Mouse (Mus musculus): ENCODE results near the gene Tex30.
"Not testable (repeated sequence)": the region's sequence is repeated elsewhere in the genome, so short reads cannot be mapped to it uniquely, and the experiment has no call there.

The Tex30 gene

DNA sequence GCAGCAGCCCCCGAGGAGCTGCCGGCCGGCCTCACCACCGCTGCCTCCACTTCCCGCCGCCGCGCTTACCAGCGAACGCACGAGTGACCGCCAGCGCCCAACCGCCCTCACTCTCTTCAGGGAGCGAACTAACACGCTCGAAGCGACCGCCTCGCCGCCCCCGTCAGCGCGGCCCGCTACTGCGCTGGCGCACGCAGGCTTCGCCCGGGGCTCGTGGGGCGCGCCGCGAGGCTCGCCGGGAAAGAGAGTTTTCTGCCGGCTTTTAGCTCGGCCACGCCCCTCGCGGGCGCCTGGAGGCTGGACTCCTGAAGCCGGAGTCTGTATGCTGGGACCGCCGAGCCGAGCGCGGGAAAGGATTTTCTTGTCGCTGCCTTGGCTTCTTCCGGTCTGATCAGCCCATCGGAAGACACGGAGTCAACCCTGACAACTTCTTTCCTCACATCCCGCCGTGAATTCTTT is at the start of gene Tex30:
Gene Tex30 (minus strand): TSS at position 183 of the 459 bp plus-strand sequence.
- peak; percentile 96 for DNase-seq (ENCODE audit: low read depth)

DNA sequence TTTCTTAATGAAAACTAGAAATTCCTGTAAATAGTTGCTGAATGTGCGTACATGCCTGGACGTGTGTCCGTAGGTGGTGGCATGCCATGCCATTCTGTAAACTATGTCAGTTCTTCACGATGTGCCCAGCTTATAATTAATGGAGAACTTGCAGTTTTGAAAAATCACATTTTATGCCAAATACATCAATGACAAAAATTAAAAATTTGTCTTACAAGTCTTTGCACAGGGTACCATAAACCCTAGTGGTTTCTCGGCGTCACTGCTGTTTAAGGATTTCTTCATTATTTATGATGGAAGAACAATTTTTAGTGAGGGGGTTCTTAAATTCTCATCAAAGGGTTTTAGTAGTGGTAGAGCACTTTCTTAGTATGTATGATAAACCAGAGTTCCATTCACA is 46.5 kb upstream of the Tex30 start:
- DNase-seq (ENCODE audit: low read depth): peak; percentile 49

DNA sequence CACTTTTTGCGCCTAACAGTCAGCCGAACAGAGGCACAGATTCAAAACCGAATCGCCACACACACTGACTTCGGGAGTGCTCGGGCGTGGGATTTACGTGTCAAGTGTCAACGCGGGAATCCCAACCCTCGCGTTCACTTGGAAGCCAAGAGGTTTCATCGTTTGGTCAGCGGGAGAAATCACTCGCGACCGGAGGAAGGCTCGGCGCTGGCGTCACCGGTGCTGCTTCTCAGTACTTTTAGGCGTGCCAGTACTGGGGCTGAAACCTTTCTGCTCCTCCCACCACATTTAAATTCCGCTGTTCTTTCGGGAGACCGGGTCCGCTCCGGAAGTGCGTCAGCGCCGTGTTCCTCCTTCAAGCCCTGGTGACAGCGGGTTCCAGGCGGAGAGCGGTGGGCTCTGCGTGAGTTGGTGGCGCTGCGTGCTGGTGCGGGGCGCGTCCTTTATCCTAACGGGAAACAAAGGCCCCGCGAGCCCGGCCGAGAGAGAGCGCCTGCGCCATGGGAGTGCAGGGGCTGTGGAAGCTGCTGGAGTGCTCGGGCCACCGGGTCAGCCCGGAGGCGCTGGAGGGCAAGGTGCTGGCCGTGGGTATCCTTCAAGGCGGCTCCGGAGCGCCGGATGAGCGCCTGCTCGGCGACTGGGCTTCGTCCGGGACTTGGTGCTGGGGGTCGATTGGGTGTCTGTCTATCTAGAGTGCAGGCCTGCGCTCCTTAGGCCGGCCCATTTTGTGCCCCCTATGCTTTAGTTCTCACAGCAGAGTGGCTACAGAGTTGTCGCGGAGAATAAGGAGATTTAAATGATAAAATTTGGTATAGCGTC is 45.5 kb upstream of the Tex30 start, which contains the start of gene Ercc5:
Gene Ercc5 (plus strand): TSS at position 182 of the 819 bp plus-strand sequence.
- DNase-seq (ENCODE audit: low read depth): peak; percentile 94

DNA sequence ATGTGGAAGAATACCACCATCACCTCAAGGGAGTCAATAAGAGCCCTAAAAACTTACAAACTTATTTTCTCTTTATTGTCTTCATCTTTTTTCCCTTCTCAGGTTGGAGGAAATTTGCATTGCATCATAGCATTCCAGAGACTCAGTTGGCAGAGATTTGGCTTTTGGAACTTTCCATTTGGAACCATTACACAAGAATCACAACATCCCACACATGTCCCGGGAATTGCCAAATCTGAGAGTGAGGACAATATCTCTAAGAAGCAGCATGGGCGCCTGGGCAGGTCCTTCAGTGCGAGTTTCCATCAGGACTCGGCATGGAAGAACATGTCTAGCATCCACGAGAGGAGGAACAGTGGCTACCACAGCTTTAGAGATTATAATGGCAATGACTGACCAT is 40.5 kb upstream of the Tex30 start:
- DNase-seq (ENCODE audit: low read depth): no peak

DNA sequence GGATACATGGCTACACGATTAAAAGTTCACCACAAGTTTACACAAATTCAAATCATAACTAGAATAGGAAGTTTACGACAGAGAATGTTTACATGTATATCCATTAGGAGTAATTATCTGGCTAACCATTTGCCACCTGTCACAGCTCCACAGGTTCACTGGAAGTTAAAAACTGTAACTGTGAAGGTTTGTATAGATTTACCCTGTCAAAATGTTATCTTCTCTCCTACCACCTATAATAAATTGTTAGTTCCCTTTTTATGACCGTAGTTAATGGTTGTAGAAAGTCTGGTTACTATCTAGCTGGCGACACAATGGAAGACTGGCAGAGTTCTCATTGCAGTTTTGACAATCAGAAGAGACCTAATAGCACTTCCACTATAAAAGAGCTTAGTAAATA is 38.0 kb upstream of the Tex30 start:
- DNase-seq (ENCODE audit: low read depth): no peak

DNA sequence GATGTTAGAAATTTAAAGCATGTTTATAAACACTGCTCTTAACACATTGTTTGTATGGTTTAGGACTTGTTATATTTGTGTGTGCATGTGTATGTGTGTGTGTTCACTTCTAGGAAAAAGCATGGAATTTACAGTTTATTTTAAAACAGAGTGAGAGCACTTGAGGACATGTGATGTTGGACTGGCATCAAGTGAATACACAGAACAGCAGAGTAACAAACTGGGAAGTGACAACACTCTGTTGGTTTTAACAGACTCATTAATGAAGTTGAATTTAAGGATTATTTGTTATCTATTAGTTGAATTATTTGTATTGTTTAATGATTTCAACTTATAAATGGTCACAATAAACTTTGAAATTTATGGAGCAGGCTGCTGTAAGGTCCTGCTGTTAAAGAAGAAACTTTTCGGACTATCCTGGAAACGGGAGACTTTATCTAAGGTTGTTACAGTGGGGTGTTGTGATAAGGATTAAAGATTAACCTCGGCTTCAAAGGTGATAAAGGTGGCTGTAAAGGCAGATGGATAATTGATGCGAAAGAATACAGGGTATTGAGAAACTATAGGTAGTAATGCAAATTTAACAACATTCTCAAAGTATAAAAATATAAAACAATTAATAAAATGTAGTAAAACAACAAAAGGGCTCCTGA is 27.8 kb upstream of the Tex30 start:
- no peak for DNase-seq (ENCODE audit: low read depth)

DNA sequence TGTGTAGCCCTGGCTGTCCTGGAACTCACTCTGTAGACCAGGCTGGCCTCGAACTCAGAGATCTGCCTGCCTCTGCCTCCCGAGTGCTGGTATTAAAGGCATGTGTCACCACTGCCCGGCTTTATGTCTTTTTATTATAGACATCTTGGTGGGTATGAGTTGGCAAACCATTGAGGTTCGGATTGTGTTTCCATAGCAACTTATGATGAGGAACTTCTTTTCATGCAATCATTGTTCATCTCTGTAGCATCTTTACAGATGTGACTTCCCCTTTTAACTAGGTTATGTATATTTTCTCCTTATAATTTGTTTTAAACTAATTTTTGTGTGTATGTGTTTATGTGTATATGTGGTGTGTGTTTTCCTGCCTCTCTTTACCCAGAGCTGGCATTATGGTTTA is 23.3 kb upstream of the Tex30 start:
- no peak for DNase-seq (ENCODE audit: low read depth)

DNA sequence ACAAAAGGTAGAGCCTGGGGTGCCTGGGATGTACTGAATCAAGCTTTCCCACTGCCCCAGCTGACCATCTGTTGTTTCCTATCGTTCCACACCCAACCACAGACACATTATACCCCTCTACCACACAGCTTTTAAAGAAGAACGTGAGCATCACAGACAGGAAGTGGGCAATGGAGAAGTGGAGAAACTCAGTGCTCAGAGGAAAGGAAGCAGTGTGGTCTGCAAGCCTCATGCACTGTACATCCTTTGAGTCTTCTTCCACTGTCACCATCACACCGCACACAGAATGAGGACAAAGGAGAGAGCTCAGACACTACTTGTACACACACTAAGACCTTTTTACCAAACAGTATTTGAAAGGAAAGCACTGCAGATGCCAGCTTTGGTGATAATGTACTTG is 20.0 kb upstream of the Tex30 start:
- peak; percentile 67 for DNase-seq (ENCODE audit: low read depth)

DNA sequence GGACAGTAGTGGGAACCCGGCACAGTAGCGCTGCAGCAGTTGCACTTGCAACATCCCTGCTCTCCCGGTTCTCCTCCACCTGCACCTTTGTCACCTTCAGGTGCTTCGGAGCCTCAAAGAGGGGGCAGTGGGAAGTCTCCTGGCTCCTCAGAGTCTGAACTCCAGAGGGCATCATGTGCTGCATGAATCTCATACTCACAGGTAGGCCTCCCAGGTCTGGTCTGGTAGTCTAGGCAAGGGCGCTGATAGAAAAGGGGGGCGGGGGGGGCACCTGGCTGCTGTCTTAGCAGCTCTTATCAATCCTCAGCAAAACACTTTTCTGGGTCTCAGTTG is 17.8 kb upstream of the Tex30 start:
- no peak for DNase-seq (ENCODE audit: low read depth)

DNA sequence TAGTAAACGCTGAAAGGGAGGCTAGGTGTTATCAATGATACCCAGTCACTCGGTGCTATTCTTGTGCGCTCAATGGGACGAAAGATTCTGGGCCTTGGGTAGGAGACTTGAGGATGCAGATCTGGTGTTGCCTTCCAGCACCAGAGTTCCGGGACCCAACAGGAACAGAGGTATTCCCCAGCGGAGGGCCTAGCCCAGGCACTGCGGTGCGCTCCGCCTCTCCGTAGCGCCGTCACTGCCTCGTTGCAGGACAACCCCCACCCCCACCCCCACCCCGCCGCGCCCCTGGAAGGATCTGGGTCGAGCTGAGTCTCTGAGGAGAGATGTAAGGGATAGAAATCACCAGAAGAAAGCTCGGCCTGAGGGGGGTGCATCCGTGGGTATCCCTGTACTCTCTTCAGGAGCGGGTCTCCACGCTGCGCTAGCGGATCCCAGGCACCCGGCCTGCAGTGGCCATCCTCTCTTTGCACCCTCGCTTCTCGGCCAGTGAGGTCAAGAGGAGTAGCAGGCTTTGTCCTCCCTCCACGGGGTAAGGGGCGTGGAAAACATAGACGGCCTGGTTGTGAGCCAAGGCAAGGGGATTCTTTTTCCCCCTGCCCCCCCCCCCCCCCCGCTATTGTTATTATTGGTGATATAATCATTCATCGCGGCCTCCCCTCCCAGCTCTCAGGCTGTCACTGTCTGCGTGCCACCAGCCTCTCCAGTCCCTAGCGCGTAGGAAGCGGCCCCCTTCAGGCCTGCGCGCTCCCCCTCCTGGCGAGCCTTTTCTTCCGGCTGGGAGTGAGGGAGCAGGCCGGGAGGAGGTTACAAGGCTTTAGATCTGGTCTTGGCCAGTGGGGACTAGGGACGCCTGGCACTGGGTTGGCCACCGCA is 17.2 kb upstream of the Tex30 start:
- peak; percentile 76 for DNase-seq (ENCODE audit: low read depth)

DNA sequence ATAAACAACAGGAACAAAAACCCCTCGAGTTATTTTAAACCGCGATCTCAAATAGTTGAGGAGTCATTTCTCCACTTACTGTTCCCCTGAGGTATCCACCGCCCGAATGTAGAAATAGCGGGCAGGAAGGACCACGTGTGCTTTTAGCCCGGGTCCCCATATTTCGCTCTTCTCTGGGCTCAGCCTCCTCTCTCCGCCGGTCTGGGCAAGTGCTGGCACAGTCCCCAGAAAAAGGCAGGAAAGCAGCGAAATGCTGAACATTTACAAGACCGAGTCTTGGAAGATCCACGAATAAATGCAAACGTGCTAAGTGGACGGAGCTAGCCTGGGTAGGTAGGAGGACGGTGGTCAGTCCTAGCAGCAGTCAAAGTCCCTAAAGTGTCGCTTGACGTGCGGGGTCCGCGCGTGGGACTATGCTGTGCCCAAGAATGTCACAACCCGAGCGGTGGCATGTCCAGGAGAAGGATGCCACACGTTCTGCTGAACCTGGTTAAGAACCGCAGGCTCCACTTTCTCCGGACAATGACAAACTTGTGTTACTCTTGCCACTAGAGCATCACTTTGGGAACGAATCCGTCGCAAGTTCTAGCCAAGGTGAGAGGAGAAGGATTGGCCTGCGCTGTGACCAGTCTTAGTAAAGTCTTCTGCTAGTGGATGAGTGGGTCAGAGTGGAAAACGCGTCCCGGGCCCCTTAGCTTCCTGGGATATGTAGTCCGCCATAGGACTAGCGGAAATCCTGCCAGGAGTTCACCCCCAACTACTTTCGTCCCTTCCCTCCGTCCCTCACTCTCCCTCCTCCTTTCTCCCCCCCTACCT is 16.2 kb upstream of the Tex30 start, which contains the start of the genes Kdelc1 and Bivm:
Gene Kdelc1 (minus strand): TSS at position 570 of the 816 bp plus-strand sequence.
Gene Bivm (plus strand): TSS at position 719 of the 816 bp plus-strand sequence.
- peak; percentile 85 for DNase-seq (ENCODE audit: low read depth)

DNA sequence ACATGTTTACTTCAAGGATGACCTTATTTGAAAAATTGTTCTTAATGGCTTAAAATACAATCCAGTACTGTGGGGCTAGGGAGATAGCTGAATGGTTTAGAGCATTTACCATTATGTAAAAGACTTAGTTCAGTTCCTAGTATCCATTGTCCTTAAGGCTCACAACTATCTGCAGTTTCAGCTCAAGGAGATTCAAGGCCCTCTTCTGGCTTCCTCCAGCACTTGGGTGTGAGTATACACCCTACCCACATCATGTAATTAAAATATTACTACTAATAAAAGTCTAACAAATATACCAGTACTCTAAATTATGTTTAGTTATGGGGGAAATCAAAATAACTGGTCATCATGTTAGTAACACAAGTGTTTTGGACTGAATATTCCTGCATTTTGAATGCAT is 15.3 kb upstream of the Tex30 start:
- no peak for DNase-seq (ENCODE audit: low read depth)

DNA sequence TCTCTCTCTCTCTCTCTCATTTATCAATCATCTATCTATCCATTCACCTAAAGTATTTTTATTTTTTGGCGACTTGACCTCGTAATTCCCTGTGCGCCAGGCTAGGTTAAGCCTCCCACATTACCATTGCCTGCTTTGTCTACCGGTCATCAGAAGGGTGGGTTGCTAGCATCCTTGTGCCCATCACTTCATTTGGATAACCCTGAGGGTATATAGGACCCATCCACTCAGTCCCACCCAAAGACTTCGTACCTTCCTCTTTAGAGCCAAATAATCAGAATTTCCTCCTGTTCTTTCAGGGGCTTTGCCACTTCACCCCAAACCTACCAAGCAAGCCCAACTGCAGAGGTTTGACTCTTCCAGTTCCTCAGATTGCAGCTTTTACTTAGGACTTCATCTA is 698 bp upstream of the Tex30 start:
- DNase-seq (ENCODE audit: low read depth): peak; percentile 39

DNA sequence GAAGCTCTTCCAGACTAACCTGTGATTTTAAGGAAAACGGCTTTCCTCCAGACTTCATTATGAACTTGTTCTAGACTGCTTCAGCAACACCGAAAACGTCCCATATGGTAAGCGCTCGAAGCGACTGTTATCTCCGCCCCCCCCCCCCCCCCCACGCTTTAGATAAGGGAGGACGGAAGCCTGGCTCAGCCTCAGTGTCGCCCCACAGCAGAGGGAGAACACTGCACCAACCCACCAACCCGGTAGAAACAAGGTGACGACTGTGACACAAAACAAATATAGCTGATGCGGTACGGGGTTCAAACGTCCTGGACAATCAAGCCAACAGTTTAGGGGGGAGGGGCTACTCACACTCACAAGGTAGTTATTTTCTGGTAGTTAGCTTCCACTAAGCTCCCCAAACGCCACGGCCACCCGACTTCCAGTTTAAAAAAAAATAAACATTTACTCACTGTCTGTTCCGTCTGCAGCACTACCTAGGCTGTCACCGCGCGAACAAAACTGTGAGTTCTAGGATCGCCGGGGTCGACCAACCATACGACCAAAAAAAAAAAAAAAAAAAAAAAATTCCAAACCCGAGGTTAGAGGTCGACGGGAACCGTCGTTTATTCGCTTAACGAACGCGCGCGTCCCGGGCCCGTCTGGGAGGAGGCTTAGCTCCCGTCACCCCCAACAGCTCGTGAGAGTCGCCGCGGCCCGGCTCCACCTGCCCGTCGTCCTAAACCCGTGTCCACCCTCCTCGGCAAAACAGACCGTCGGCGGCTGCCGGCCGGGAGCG is 604 bp downstream of the Tex30 start:
- DNase-seq (ENCODE audit: low read depth): peak; percentile 87

DNA sequence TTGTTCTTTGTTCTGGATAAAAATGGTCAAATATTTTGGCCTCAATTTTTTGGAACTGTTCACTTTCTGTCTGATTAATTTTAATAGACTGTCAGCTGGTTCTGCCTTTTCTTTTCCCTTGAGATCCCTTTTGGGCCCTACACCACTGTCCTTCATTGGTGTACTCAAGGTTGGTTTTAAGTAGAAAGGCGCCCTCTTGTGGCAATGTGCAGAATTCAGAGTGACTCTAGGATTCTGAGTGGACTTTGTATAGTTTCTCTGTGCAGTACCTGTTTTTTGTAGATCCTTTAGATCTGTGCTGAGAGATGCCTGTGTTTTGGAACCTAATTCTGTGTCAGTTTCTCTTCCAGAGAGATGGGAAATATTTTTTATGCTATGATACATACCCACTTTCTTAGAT is 37.6 kb downstream of the Tex30 start:
- peak; percentile 86 for DNase-seq (ENCODE audit: low read depth)

DNA sequence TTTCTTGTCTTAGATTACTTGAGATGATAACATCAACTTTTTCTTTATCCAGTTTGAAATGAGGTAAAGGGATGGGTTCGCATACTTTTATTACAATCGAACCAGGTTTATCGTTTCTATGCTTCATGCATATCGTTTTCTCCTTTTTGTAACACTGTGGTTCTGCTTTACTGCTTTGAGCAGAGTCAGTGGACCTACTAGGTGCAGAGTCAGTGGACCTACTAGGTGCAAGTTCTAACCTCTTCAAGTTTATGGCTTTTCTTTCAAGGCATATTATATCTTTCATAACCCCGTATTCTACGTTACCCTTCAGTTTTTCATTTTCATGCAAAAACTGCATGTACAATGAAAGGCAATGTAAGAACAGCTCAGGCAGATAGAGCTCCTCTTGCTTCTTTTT is 38.8 kb downstream of the Tex30 start:
- no peak for DNase-seq (ENCODE audit: low read depth)

DNA sequence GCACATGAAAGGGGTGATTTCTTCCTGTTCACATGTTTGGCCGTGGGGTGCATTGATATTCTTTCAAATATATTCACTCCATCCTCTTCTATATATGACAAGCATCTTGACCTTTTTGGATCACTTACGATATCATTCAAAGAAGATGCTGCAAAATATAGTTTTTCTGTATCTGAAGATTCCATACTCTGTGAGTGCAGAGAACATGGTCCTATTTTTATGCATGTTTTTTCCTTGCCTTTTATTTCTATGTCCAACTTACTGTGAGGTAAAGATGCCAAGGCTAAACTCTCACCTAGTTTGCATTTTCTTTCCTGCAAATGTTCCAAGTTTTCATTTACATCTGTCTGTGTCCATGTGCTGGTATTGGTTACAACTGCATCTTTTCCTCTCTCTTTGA is 40.4 kb downstream of the Tex30 start, which contains the start of gene Gm8251:
Gene Gm8251 (minus strand): TSS at position 101 of the 400 bp plus-strand sequence.
- no peak for DNase-seq (ENCODE audit: low read depth)

DNA sequence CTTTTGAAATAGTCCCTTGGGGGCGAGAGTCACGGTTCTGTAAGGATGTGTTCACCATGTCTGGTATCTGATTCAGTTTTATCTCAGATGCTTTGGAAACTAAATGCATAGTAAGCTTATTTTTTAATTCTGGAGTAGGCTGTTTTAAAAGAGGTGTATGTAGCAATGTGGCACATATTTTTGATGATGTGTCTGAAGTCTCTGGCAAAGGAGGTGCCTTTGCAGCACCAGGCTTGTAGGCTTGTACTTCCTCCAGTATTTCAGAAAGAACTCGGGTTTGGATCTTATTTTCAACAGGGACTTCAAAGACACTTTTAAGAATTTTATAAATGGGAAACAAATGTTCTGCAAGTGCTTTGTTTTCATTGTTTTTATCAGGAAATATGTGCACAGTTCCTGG is 44.4 kb downstream of the Tex30 start:
- DNase-seq (ENCODE audit: low read depth): no peak

DNA sequence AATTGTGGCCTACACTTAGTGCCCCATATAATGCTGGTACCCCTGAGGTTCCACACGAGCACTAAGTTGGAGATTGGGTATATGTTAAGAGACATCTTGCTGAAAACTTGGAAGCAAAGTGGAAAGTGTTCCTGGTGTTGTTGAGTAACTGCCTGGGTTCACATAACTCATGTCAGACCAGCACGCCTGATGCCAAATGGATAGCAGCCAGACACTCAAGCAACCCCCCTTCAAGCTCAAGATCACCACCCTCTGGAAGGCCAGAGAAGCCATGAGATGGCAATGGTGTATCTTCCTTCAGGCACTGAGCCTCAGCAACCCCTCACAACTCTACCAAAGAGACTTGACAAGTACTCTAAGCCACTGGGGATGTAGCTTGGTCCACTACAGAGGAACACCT is 55.7 kb downstream of the Tex30 start:
- no peak for DNase-seq (ENCODE audit: low read depth)

DNA sequence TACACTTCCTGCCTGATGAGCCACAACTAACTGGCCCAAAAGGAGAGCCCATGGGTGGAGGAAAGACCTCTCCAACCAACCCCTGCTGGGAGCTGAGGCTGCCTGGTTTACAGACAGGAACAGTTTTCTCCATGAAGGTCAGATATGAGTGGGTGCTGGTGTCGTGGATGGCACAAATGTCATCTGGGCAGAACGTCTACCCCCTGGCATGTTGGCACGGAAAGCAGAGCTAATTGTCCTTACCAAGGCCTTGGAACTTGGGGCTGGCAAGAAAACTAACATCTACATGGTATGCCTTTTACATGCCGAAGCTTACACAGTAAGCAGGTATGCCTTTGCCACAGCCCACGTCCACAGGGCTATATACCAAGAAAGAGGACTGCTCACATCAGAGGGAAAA is 56.6 kb downstream of the Tex30 start:
- DNase-seq (ENCODE audit: low read depth): not testable (repeated sequence)

DNA sequence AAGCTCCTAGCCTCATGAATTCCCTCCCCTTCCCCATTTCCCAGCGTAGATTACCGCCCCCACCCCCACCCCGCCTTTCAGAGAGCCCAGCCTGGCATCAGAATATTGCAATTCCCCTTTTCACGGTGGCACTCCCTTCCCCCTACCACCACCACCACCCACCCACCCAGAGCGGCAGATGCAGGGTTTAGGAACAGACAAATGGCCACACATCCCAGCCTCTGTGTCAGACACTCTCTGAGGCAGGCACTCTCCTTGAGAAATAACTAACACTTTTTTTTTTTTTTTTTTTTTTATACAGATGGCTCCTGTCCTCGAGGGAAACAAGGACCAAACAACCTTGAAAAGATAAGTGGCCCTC is 59.7 kb downstream of the Tex30 start:
- DNase-seq (ENCODE audit: low read depth): no peak
